Mouse (Mus musculus) small intestine, adult 10 weeks (tissue): ENCODE results near the gene Trmt2b. TPM values are rescaled to one million over a fixed set of nuclear protein-coding genes. Genes with fewer than 3 reads are reported as not detected.

Experiments
- polyA plus RNA-seq: library from polyadenylated mRNA; stranded (reverse); fragments of 350-450 nt; fragmentation: Illumina TruSeq; extraction: RNeasy Lipid Tissue Mini Kit (QIAGEN cat#74804); gene quantifications from one replicate; pipeline ENCODE4 v1.2.3, GENCODE M21; 2014; ENCODE audit warnings: low replicate concordance

Trmt2b gene
- 53.5 TPM for polyA plus RNA-seq

GRCm38 (mm10) chrX:134276275-134277160, at the start of gene Trmt2b:
Trmt2b (minus strand) TSS chrX:134276984.

GRCm38 (mm10) chrX:134307534-134308274, 30.9 kb upstream of the Trmt2b start, which contains the start of gene Cenpi:
Cenpi (plus strand) TSS chrX:134308084.

GRCm38 (mm10) chrX:134221856-134222255, 54.9 kb downstream of the Trmt2b start, which contains the start of gene Nox1:
Nox1 (minus strand) TSS chrX:134221956.

GRCm38 (mm10) chrX:134187201-134187600, 89.6 kb downstream of the Trmt2b start, which contains the start of gene Arl13a:
Arl13a (plus strand) TSS chrX:134187501.

Other genes starting within 250 kb of the Trmt2b start
- 47.0 TPM for gene Cstf2, start 217.8 kb downstream of the Trmt2b start, polyA plus RNA-seq
- gene Xkrx, start 114.9 kb downstream of the Trmt2b start, polyA plus RNA-seq = 0.33 TPM
- gene Arl13a, start 89.5 kb downstream of the Trmt2b start, polyA plus RNA-seq = not detected
- 0.30 TPM for gene Nox1, start 55.0 kb downstream of the Trmt2b start, polyA plus RNA-seq
- 2.6 TPM for gene Tmem35a, start 18.2 kb upstream of the Trmt2b start, polyA plus RNA-seq
- gene Cenpi, start 31.1 kb upstream of the Trmt2b start, polyA plus RNA-seq = 7.5 TPM
- 0.41 TPM for gene Drp2, start 127.6 kb upstream of the Trmt2b start, polyA plus RNA-seq
- not detected for gene Taf7l, start 199.5 kb upstream of the Trmt2b start, polyA plus RNA-seq